Mouse (Mus musculus): ENCODE data around the gene Uqcr10.

DNA sequence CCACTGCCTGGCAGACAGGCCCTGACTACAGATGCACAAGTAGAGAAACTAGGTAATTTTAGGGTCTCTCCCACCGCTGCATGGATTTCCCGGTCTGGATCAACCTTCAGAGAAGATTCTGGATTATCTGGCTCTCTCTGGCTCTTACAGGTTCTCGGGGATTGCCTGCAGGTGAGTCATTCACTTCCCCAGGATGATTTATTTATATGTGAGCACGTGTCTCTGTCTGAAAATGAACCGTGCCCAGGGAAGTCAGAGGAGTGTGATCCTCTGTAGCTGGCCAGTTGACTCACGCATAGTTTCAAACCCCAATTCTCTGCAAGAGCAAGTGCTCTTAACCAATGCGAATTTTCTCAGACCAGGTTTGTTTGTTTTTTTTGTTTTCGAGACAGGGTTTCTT lies 3.4 kb downstream of the Uqcr10 start:
- TF ChIP-seq SMC3 (IDR thresholded peaks at IDR 0.05; ENCODE audit: low read depth, low read length), result no peak
- TF ChIP-seq GATA1 (IDR thresholded peaks at IDR 0.05; ENCODE audit: low read depth, low read length), result no peak
- no peak for TF ChIP-seq ETS1 (IDR thresholded peaks at IDR 0.05; ENCODE audit: low read depth, low read length)
- TF ChIP-seq POLR2A (IDR thresholded peaks at IDR 0.05; ENCODE audit: control insufficient read depth in 1 of 2, insufficient read depth in 1 of 2, low read depth in 1 of 2, low read length in 2 of 2, poor library complexity in 1 of 2), result no peak
- no peak for TF ChIP-seq ZC3H11A (IDR thresholded peaks at IDR 0.05; ENCODE audit: low read depth, low read length)
- TF ChIP-seq HCFC1 (IDR thresholded peaks at IDR 0.05; ENCODE audit: low read depth, low read length), result no peak
- TF ChIP-seq MYC (IDR thresholded peaks at IDR 0.05; ENCODE audit: low read depth, low read length), result no peak
- TF ChIP-seq CTCF (IDR thresholded peaks at IDR 0.05 in 2 of 3, conservative IDR thresholded peaks at IDR 0.05 in 1 of 3; ENCODE audit: control insufficient read depth in 1 of 3, insufficient read depth in 1 of 3, low read depth in 2 of 3, low read length in 3 of 3, poor library complexity in 1 of 3, severe bottlenecking in 1 of 3), result no peak
- TF ChIP-seq MAX (IDR thresholded peaks at IDR 0.05; ENCODE audit: low read length), result no peak
- TF ChIP-seq MEF2A (IDR thresholded peaks at IDR 0.05; ENCODE audit: extremely low read depth, insufficient replicate concordance, low read depth, low read length, poor library complexity, severe bottlenecking), result no peak
- no peak for TF ChIP-seq ZNF384 (IDR thresholded peaks at IDR 0.05; ENCODE audit: low read depth, low read length)
